Comparison of ENCODE assay signal across 7 mouse cellular contexts in genomic region chr8:77376451-77376853, GRCm38 (mm10).
DNase-seq lines count a peak whose midpoint lies in the region.

No protein-coding gene starts in this region.

- peak; percentile 59 for DNase-seq in testis, postnatal 10 days (ENCODE audit: low spot score)
- DNase-seq in testis, postnatal 14 days (ENCODE audit: low spot score) = no peak
- DNase-seq in cerebellum, postnatal 25 days = peak; percentile 72 to 83
- DNase-seq in heart, postnatal 4 days = peak; percentile 26
- DNase-seq in left cerebral cortex, adult 9 months (ENCODE audit: low spot score in 2 of 2) = peak; percentile 51 to 60
- DNase-seq in right cerebral cortex, postnatal 14 days = peak; percentile 44
- no peak for DNase-seq in T-cell, adult 2 months (ENCODE audit: low spot score)

Comparison
In these comparisons a context has a peak if more than half of its experiments do, and no peak if none do; other contexts are left out.
1. DNase-seq: peak in testis, postnatal 10 days (single experiment), cerebellum, postnatal 25 days (2 of 2), heart, postnatal 4 days (single experiment), left cerebral cortex, adult 9 months (2 of 2) and right cerebral cortex, postnatal 14 days (single experiment); none in testis, postnatal 14 days (single experiment) and T-cell, adult 2 months (single experiment).